Mouse (Mus musculus): ENCODE measurements around the gene Gm8122. TPM values are rescaled to one million over a fixed set of nuclear protein-coding genes. Genes with fewer than 3 reads are reported as not detected.
"Not testable (repeated sequence)": the region's sequence is repeated elsewhere in the genome, so short reads cannot be mapped to it uniquely, and the experiment has no call there.

Gm8122 gene
- not detected in 2 replicates for polyA plus RNA-seq (2014; fragmentation: Nextera tagmentation; extraction: Ambion mirVana)

GRCm38 (mm10) chr14:43235204-43235603 is at the start of gene Gm8122:
Gene Gm8122, minus strand, starts transcription at chr14:43235304.
- not testable (repeated sequence) for H3K27ac ChIP-seq (replicated peaks; ENCODE audit: low read depth, low read length); H3K9me3 ChIP-seq (ENCODE audit: control insufficient read depth, low read length); H3K4me2 ChIP-seq (ENCODE audit: low read depth, severe bottlenecking); H3K4me1 ChIP-seq (ENCODE audit: control insufficient read depth, insufficient read depth, low read length); H3K4me3 ChIP-seq (ENCODE audit: low read depth, low read length); ATAC-seq (ENCODE audit: insufficient number of reproducible peaks, low FRiP score, low TSS enrichment, low read depth); H3K36me3 ChIP-seq (ENCODE audit: control insufficient read depth, insufficient read depth, low read length); H3K9ac ChIP-seq (ENCODE audit: low read length); H3K27me3 ChIP-seq (ENCODE audit: control insufficient read depth, insufficient read depth, low read length); DNase-seq (ENCODE audit: low spot score)
- WGBS: 88% methylated on average over 2 of the region's 4 CpGs

- not testable (repeated sequence) for H3K4me2 ChIP-seq (ENCODE audit: low read depth, severe bottlenecking); H3K9ac ChIP-seq (ENCODE audit: low read length); H3K36me3 ChIP-seq (ENCODE audit: control insufficient read depth, insufficient read depth, low read length); H3K9me3 ChIP-seq (ENCODE audit: control insufficient read depth, low read length); ATAC-seq (ENCODE audit: insufficient number of reproducible peaks, low FRiP score, low TSS enrichment, low read depth); H3K27ac ChIP-seq (replicated peaks; ENCODE audit: low read depth, low read length); H3K4me1 ChIP-seq (ENCODE audit: control insufficient read depth, insufficient read depth, low read length); H3K27me3 ChIP-seq (ENCODE audit: control insufficient read depth, insufficient read depth, low read length); H3K4me3 ChIP-seq (ENCODE audit: low read depth, low read length); DNase-seq (ENCODE audit: low spot score)
- 94% methylated on average over 3 of the region's 3 CpGs for WGBS
Measured at GRCm38 (mm10) chr14:43278681-43279080, 43.6 kb upstream of the Gm8122 start.

- WGBS: 84% methylated on average over 4 of the region's 4 CpGs
- not testable (repeated sequence) for DNase-seq (ENCODE audit: low spot score); H3K9ac ChIP-seq (ENCODE audit: low read length); H3K4me1 ChIP-seq (ENCODE audit: control insufficient read depth, insufficient read depth, low read length); H3K4me2 ChIP-seq (ENCODE audit: low read depth, severe bottlenecking); ATAC-seq (ENCODE audit: insufficient number of reproducible peaks, low FRiP score, low TSS enrichment, low read depth); H3K9me3 ChIP-seq (ENCODE audit: control insufficient read depth, low read length); H3K27me3 ChIP-seq (ENCODE audit: control insufficient read depth, insufficient read depth, low read length); H3K36me3 ChIP-seq (ENCODE audit: control insufficient read depth, insufficient read depth, low read length); H3K27ac ChIP-seq (replicated peaks; ENCODE audit: low read depth, low read length); H3K4me3 ChIP-seq (ENCODE audit: low read depth, low read length)
Measured at GRCm38 (mm10) chr14:43278146-43278545, 43.0 kb upstream of the Gm8122 start.

- not testable (repeated sequence) for H3K36me3 ChIP-seq (ENCODE audit: control insufficient read depth, insufficient read depth, low read length); H3K9me3 ChIP-seq (ENCODE audit: control insufficient read depth, low read length); H3K9ac ChIP-seq (ENCODE audit: low read length); ATAC-seq (ENCODE audit: insufficient number of reproducible peaks, low FRiP score, low TSS enrichment, low read depth); DNase-seq (ENCODE audit: low spot score); H3K27ac ChIP-seq (replicated peaks; ENCODE audit: low read depth, low read length); H3K27me3 ChIP-seq (ENCODE audit: control insufficient read depth, insufficient read depth, low read length); H3K4me3 ChIP-seq (ENCODE audit: low read depth, low read length); H3K4me2 ChIP-seq (ENCODE audit: low read depth, severe bottlenecking); H3K4me1 ChIP-seq (ENCODE audit: control insufficient read depth, insufficient read depth, low read length)
- WGBS: 75% methylated on average over 2 of the region's 2 CpGs
Measured at GRCm38 (mm10) chr14:43277468-43277867, 42.4 kb upstream of the Gm8122 start.

- H3K27me3 ChIP-seq (ENCODE audit: control insufficient read depth, insufficient read depth, low read length); H3K4me2 ChIP-seq (ENCODE audit: low read depth, severe bottlenecking); H3K4me1 ChIP-seq (ENCODE audit: control insufficient read depth, insufficient read depth, low read length); H3K27ac ChIP-seq (replicated peaks; ENCODE audit: low read depth, low read length); ATAC-seq (ENCODE audit: insufficient number of reproducible peaks, low FRiP score, low TSS enrichment, low read depth); H3K9ac ChIP-seq (ENCODE audit: low read length); H3K9me3 ChIP-seq (ENCODE audit: control insufficient read depth, low read length); DNase-seq (ENCODE audit: low spot score); H3K4me3 ChIP-seq (ENCODE audit: low read depth, low read length); H3K36me3 ChIP-seq (ENCODE audit: control insufficient read depth, insufficient read depth, low read length): not testable (repeated sequence)
- WGBS: 89% methylated on average over 1 of the region's 1 CpGs
Measured at GRCm38 (mm10) chr14:43275752-43276151, 40.6 kb upstream of the Gm8122 start.

GRCm38 (mm10) chr14:43274986-43275511 is 39.9 kb upstream of the Gm8122 start, which contains the start of gene Gm9732:
Gene Gm9732, plus strand, starts transcription at chr14:43275036.
- 88% methylated on average over 8 of the region's 8 CpGs for WGBS
- H3K36me3 ChIP-seq (ENCODE audit: control insufficient read depth, insufficient read depth, low read length); H3K27ac ChIP-seq (replicated peaks; ENCODE audit: low read depth, low read length); H3K9ac ChIP-seq (ENCODE audit: low read length); DNase-seq (ENCODE audit: low spot score); ATAC-seq (ENCODE audit: insufficient number of reproducible peaks, low FRiP score, low TSS enrichment, low read depth); H3K4me2 ChIP-seq (ENCODE audit: low read depth, severe bottlenecking); H3K9me3 ChIP-seq (ENCODE audit: control insufficient read depth, low read length); H3K4me3 ChIP-seq (ENCODE audit: low read depth, low read length); H3K4me1 ChIP-seq (ENCODE audit: control insufficient read depth, insufficient read depth, low read length); H3K27me3 ChIP-seq (ENCODE audit: control insufficient read depth, insufficient read depth, low read length): not testable (repeated sequence)

GRCm38 (mm10) chr14:43273161-43273560 is 38.1 kb upstream of the Gm8122 start:
- not testable (repeated sequence) for DNase-seq (ENCODE audit: low spot score); H3K4me1 ChIP-seq (ENCODE audit: control insufficient read depth, insufficient read depth, low read length); H3K4me3 ChIP-seq (ENCODE audit: low read depth, low read length); H3K4me2 ChIP-seq (ENCODE audit: low read depth, severe bottlenecking); H3K36me3 ChIP-seq (ENCODE audit: control insufficient read depth, insufficient read depth, low read length); H3K9me3 ChIP-seq (ENCODE audit: control insufficient read depth, low read length); ATAC-seq (ENCODE audit: insufficient number of reproducible peaks, low FRiP score, low TSS enrichment, low read depth); H3K9ac ChIP-seq (ENCODE audit: low read length); H3K27ac ChIP-seq (replicated peaks; ENCODE audit: low read depth, low read length); H3K27me3 ChIP-seq (ENCODE audit: control insufficient read depth, insufficient read depth, low read length)
- WGBS: 82% methylated on average over 1 of the region's 1 CpGs

- not testable (repeated sequence) for H3K27me3 ChIP-seq (ENCODE audit: control insufficient read depth, insufficient read depth, low read length); H3K4me3 ChIP-seq (ENCODE audit: low read depth, low read length); H3K4me2 ChIP-seq (ENCODE audit: low read depth, severe bottlenecking); DNase-seq (ENCODE audit: low spot score); H3K4me1 ChIP-seq (ENCODE audit: control insufficient read depth, insufficient read depth, low read length); H3K27ac ChIP-seq (replicated peaks; ENCODE audit: low read depth, low read length); H3K36me3 ChIP-seq (ENCODE audit: control insufficient read depth, insufficient read depth, low read length); H3K9me3 ChIP-seq (ENCODE audit: control insufficient read depth, low read length); ATAC-seq (ENCODE audit: insufficient number of reproducible peaks, low FRiP score, low TSS enrichment, low read depth); H3K9ac ChIP-seq (ENCODE audit: low read length)
- WGBS: 83% methylated on average over 3 of the region's 3 CpGs
Measured at GRCm38 (mm10) chr14:43269211-43269610, 34.1 kb upstream of the Gm8122 start.

GRCm38 (mm10) chr14:43268521-43269084 is 33.5 kb upstream of the Gm8122 start:
- H3K36me3 ChIP-seq (ENCODE audit: control insufficient read depth, insufficient read depth, low read length); H3K9ac ChIP-seq (ENCODE audit: low read length); ATAC-seq (ENCODE audit: insufficient number of reproducible peaks, low FRiP score, low TSS enrichment, low read depth); H3K4me3 ChIP-seq (ENCODE audit: low read depth, low read length); DNase-seq (ENCODE audit: low spot score); H3K27ac ChIP-seq (replicated peaks; ENCODE audit: low read depth, low read length); H3K27me3 ChIP-seq (ENCODE audit: control insufficient read depth, insufficient read depth, low read length); H3K9me3 ChIP-seq (ENCODE audit: control insufficient read depth, low read length); H3K4me1 ChIP-seq (ENCODE audit: control insufficient read depth, insufficient read depth, low read length); H3K4me2 ChIP-seq (ENCODE audit: low read depth, severe bottlenecking): not testable (repeated sequence)
- WGBS: 51% methylated on average over 2 of the region's 2 CpGs

Measured in limb, embryonic 11.5 days (tissue).